Mouse (Mus musculus) forebrain, embryonic 12.5 days (tissue): ENCODE data around the gene Gm44973. TPM values are rescaled to one million over a fixed set of nuclear protein-coding genes. Genes with fewer than 3 reads are reported as not detected.
"Not testable (repeated sequence)": the region's sequence is repeated elsewhere in the genome, so short reads cannot be mapped to it uniquely, and the experiment has no call there.

Source experiments
- ATAC-seq: fragments of 200-750 bp; cut with Nextera tagmentation; 2 replicates; pipeline ENCODE4 v1.8.0; 2017; ENCODE audit warnings: moderate TSS enrichment; ENCODE audit not compliant: low FRiP score
- H3K27ac ChIP-seq: fragments of 300-500 bp; sonication (generic); 2 replicates; pipeline ENCODE4 v1.5.1; 2016; ENCODE audit warnings: mild to moderate bottlenecking
- H3K27me3 ChIP-seq: fragments of 300-500 bp; sonication (generic); 2 replicates; pipeline ENCODE4 v1.6.1; 2016; ENCODE audit warnings: mild to moderate bottlenecking
- H3K36me3 ChIP-seq: fragments of 300-500 bp; sonication (generic); replicated peaks from 2 replicates; pipeline ENCODE4 v1.6.1; 2016; ENCODE audit warnings: mild to moderate bottlenecking
- H3K4me1 ChIP-seq: fragments of 300-500 bp; sonication (generic); 2 replicates; pipeline ENCODE4 v1.6.1; 2016
- H3K4me2 ChIP-seq: fragments of 300-500 bp; sonication (generic); 2 replicates; pipeline ENCODE4 v1.6.1; 2016; ENCODE audit warnings: mild to moderate bottlenecking, moderate library complexity
- H3K4me3 ChIP-seq: fragments of 300-500 bp; sonication (generic); replicated peaks from 2 replicates; pipeline ENCODE4 v1.5.1; 2016; ENCODE audit warnings: mild to moderate bottlenecking
- H3K9ac ChIP-seq: fragments of 300-500 bp; sonication (generic); 2 replicates; pipeline ENCODE4 v1.6.1; 2016; ENCODE audit warnings: mild to moderate bottlenecking
- H3K9me3 ChIP-seq: fragments of 300-500 bp; sonication (generic); 2 replicates; pipeline ENCODE4 v1.6.1; 2016
- WGBS: fragments of 180-500 bp; shearing (Covaris S2); methylation state at CpG from one replicate; pipeline ENCODE4 v1.1.7; 2016; 5-methylcytosine and 5-hydroxymethylcytosine counted together
- polyA plus RNA-seq: library from polyadenylated mRNA; unstranded; fragments of >200 nt; fragmentation: Nextera tagmentation; extraction: Ambion mirVana; gene quantifications from 2 replicates; pipeline ENCODE4 v1.2.1, GENCODE M21; 2016

Gene Gm44973
- polyA plus RNA-seq, 1 experiment from 2014 or later: 0.69 TPM

- H3K36me3 ChIP-seq: peaks cover 61% of the 10 kb centered on the region
- H3K27me3 ChIP-seq, H3K9me3 ChIP-seq, H3K9ac ChIP-seq: not testable (repeated sequence)
- peak overlapping the region; percentile 90 for H3K27ac ChIP-seq
- H3K4me2 ChIP-seq: peak overlapping the region; percentile 92
- peak; percentile 37 for ATAC-seq
- H3K4me3 ChIP-seq: peak overlapping the region; percentile 94
- 49% methylated on average over 9 of the region's 13 CpGs for WGBS
- H3K4me1 ChIP-seq: peaks cover 16% of the 10 kb centered on the region
Observed at GRCm38 (mm10) chr7:5079365-5080009, 64.2 kb downstream of the Gm44973 start.

- Histone ChIP-seq H3K4me3 (peak within 1 kb of the TSS; percentile 94), H3K27me3 (no peaks in the 10 kb centered on the region), H3K9ac (peak within 1 kb of the TSS; percentile 94), H3K27ac (peak within 1 kb of the TSS; percentile 90), H3K9me3 (no peaks in the 10 kb centered on the region), H3K4me1 (peaks cover 16% of the 10 kb centered on the region), H3K4me2 (peak within 1 kb of the TSS; percentile 92), H3K36me3 (peaks cover 60% of the 10 kb centered on the region)
- under 1% methylated on average over 81 of the region's 81 CpGs for WGBS
- peak; percentile 98 for ATAC-seq
Observed at GRCm38 (mm10) chr7:5080010-5080751, 64.9 kb downstream of the Gm44973 start, which contains the start of gene Epn1. TSS of gene Epn1 (plus strand) at chr7:5080235.

- no peaks in the 10 kb centered on the region for H3K27me3 ChIP-seq
- peak overlapping the region; percentile 92 for H3K4me2 ChIP-seq
- WGBS: 20% methylated on average over 6 of the region's 6 CpGs
- ATAC-seq: no peak
- H3K36me3 ChIP-seq: peaks cover 59% of the 10 kb centered on the region
- H3K9ac ChIP-seq: peak overlapping the region; percentile 94
- H3K9me3 ChIP-seq: no peaks in the 10 kb centered on the region
- H3K4me3 ChIP-seq: peak overlapping the region; percentile 94
- peaks cover 16% of the 10 kb centered on the region for H3K4me1 ChIP-seq
- H3K27ac ChIP-seq: peak overlapping the region; percentile 90; the same call in 1 of the 2 replicates
Observed at GRCm38 (mm10) chr7:5080815-5081214, 65.5 kb downstream of the Gm44973 start.

- peak overlapping the region; percentile 92 for H3K4me2 ChIP-seq
- H3K27me3 ChIP-seq: no peaks in the 10 kb centered on the region
- H3K9me3 ChIP-seq: no peaks in the 10 kb centered on the region
- peaks cover 16% of the 10 kb centered on the region for H3K4me1 ChIP-seq
- H3K36me3 ChIP-seq: peaks cover 60% of the 10 kb centered on the region
- H3K9ac ChIP-seq: peak overlapping the region; percentile 94; the same call in 1 of the 2 replicates
- peak overlapping the region; percentile 94 for H3K4me3 ChIP-seq
- 78% methylated on average over 6 of the region's 6 CpGs for WGBS
- H3K27ac ChIP-seq: no peak overlapping the region
- no peak for ATAC-seq
Observed at GRCm38 (mm10) chr7:5081241-5081640, 65.9 kb downstream of the Gm44973 start.

- no peaks in the 10 kb centered on the region for H3K27me3 ChIP-seq
- no peak overlapping the region for H3K4me2 ChIP-seq
- H3K4me3 ChIP-seq: no peak overlapping the region
- H3K9me3 ChIP-seq: no peaks in the 10 kb centered on the region
- whole genome bisulfite sequencing: 98% methylated on average over 2 of the region's 2 CpGs
- no peak for ATAC-seq
- peaks cover 16% of the 10 kb centered on the region for H3K4me1 ChIP-seq
- peaks cover 56% of the 10 kb centered on the region for H3K36me3 ChIP-seq
- H3K9ac ChIP-seq: no peak overlapping the region
- no peak overlapping the region for H3K27ac ChIP-seq
Observed at GRCm38 (mm10) chr7:5081939-5082338, 66.6 kb downstream of the Gm44973 start.

Other genes starting within 250 kb of the Gm44973 start
- not detected in 2 replicates for gene Fam71e2, start 244.2 kb upstream of the Gm44973 start, polyA plus RNA-seq
- gene Il11, start 232.6 kb upstream of the Gm44973 start, polyA plus RNA-seq: 0.24 and 0.77 TPM in 2 replicates
- not detected in 2 replicates for gene Tmem190, start 232.6 kb upstream of the Gm44973 start, polyA plus RNA-seq
- 2.7 and 3.6 TPM in 2 replicates for gene Tmem238, start 225.8 kb upstream of the Gm44973 start, polyA plus RNA-seq
- 306 and 310 TPM in 2 replicates for gene Rpl28, start 222.6 kb upstream of the Gm44973 start, polyA plus RNA-seq
- 434 and 445 TPM in 2 replicates for gene Ube2s, start 202.9 kb upstream of the Gm44973 start, polyA plus RNA-seq
- gene Shisa7, start 170.8 kb upstream of the Gm44973 start, polyA plus RNA-seq: 4.0 and 4.6 TPM in 2 replicates
- 2.1 and 2.7 TPM in 2 replicates for gene Isoc2b, start 145.2 kb upstream of the Gm44973 start, polyA plus RNA-seq
- 0.70 and 0.89 TPM in 2 replicates for gene Isoc2a, start 138.3 kb upstream of the Gm44973 start, polyA plus RNA-seq
- gene Gm36210, start 109.0 kb upstream of the Gm44973 start, polyA plus RNA-seq: 0.24 and 0.41 TPM in 2 replicates
- gene Zfp628, start 100.3 kb upstream of the Gm44973 start, polyA plus RNA-seq: 4.0 and 4.6 TPM in 2 replicates
- gene Nat14, start 93.5 kb upstream of the Gm44973 start, polyA plus RNA-seq: 18.1 and 19.4 TPM in 2 replicates
- 0.89 and 1.4 TPM in 2 replicates for gene Ssc5d, start 89.7 kb upstream of the Gm44973 start, polyA plus RNA-seq
- not detected in 2 replicates for gene Sbk2, start 51.1 kb upstream of the Gm44973 start, polyA plus RNA-seq
- not detected in 2 replicates for gene Sbk3, start 44.3 kb upstream of the Gm44973 start, polyA plus RNA-seq
- gene Zfp579, start 19.3 kb upstream of the Gm44973 start, polyA plus RNA-seq: 55.9 and 56.9 TPM in 2 replicates
- 9.5 and 9.6 TPM in 2 replicates for gene Zfp524, start 1.1 kb upstream of the Gm44973 start, polyA plus RNA-seq
- 64.9 and 67.3 TPM in 2 replicates for gene Fiz1, start 799 bp upstream of the Gm44973 start, polyA plus RNA-seq
- gene Zfp865, start 4.9 kb downstream of the Gm44973 start, polyA plus RNA-seq: 6.7 and 7.3 TPM in 2 replicates
- gene Ccdc106, start 5.1 kb downstream of the Gm44973 start, polyA plus RNA-seq: 11.0 and 12.8 TPM in 2 replicates
- not detected in 2 replicates for gene 4632433K11Rik, start 18.6 kb downstream of the Gm44973 start, polyA plus RNA-seq
- gene Zfp784, start 22.9 kb downstream of the Gm44973 start, polyA plus RNA-seq: 4.0 and 4.5 TPM in 2 replicates
- 44.9 and 46.3 TPM in 2 replicates for gene Zfp580, start 36.0 kb downstream of the Gm44973 start, polyA plus RNA-seq
- gene U2af2, start 46.6 kb downstream of the Gm44973 start, polyA plus RNA-seq: 165 and 166 TPM in 2 replicates
- 62.9 and 66.4 TPM in 2 replicates for gene Epn1, start 64.7 kb downstream of the Gm44973 start, polyA plus RNA-seq
- not detected in 2 replicates for gene Rfpl4, start 101.5 kb downstream of the Gm44973 start, polyA plus RNA-seq
- 0.40 and 0.51 TPM in 2 replicates for gene Rasl2-9, start 110.5 kb downstream of the Gm44973 start, polyA plus RNA-seq
- gene Vmn1r55, start 134.2 kb downstream of the Gm44973 start, polyA plus RNA-seq: not detected in 2 replicates
- not detected in 2 replicates for gene Vmn1r56, start 181.3 kb downstream of the Gm44973 start, polyA plus RNA-seq
- gene Vmn1r57, start 203.0 kb downstream of the Gm44973 start, polyA plus RNA-seq: not detected in 2 replicates